Mouse (Mus musculus): Measurements from ENCODE around the gene Dhx29.

GRCm38 (mm10) chr13:112941879-112942330, 14.7 kb downstream of the Dhx29 start:
- TF ChIP-seq CTCF (IDR thresholded peaks at IDR 0.05; ENCODE audit: extremely low read depth, insufficient read depth, insufficient read length, insufficient replicate concordance) (no peak), POLR2A (IDR thresholded peaks at IDR 0.05; ENCODE audit: low read depth, low read length) (no peak)

All from spleen, adult 2 months (tissue).